Mouse (Mus musculus): ENCODE measurements at regions not wholly inside any gene's neighbourhood (a gene's known extent, or its start where the extent isn't known, plus 50 kb on each side); places are given as distances from the start of the nearest gene placed in this dataset.

DNA sequence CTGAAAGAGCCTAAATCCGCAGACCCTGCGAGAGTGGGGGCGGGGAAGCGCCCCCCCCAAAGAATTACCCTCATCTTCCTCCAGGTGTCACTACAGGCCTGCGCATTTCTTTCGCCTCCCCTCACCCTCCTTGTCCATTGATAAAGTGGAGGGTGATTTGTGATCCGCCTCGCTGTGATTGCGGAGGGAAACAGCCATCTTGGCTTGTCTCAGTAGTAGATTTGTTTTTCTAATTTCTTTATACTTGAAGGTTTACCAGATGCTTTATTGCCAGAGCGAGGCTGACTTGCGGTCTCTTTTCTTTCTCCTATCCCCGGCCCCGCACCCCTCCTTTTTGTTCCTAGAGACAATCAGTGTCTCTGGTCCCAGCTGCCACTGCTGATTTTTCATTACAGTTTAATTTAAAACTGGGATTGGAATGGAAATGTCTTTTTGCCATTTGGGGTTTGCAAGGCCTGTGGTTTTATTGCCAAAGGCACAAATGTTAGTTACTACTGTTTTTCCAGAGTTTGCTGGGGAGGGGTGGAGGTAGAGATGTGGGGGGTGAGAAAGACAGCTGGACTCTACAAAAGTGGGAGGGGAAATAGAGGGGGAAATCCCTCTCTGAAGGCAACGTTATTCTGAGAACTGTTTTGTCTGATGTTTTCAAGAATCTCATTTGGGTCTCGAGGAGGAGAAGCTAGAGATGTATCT lies 161.7 kb downstream of the Icos start:
- peaks cover 37% of the 10 kb centered on the region for H3K27me3 ChIP-seq (ENCODE audit: low read depth, poor library complexity, severe bottlenecking)
- peak overlapping the region; percentile 81 for H3K27ac ChIP-seq (replicated peaks)
- H3K9me3 ChIP-seq (replicated peaks): no peaks in the 10 kb centered on the region
- DNase-seq (ENCODE audit: low spot score): peak; percentile 75
- peaks cover 74% of the 10 kb centered on the region for H3K4me1 ChIP-seq
- peak overlapping the region; percentile 44 for H3K4me3 ChIP-seq
- WGBS: 7% methylated on average over 15 of the region's 15 CpGs
- H3K36me3 ChIP-seq: no peaks in the 10 kb centered on the region

DNA sequence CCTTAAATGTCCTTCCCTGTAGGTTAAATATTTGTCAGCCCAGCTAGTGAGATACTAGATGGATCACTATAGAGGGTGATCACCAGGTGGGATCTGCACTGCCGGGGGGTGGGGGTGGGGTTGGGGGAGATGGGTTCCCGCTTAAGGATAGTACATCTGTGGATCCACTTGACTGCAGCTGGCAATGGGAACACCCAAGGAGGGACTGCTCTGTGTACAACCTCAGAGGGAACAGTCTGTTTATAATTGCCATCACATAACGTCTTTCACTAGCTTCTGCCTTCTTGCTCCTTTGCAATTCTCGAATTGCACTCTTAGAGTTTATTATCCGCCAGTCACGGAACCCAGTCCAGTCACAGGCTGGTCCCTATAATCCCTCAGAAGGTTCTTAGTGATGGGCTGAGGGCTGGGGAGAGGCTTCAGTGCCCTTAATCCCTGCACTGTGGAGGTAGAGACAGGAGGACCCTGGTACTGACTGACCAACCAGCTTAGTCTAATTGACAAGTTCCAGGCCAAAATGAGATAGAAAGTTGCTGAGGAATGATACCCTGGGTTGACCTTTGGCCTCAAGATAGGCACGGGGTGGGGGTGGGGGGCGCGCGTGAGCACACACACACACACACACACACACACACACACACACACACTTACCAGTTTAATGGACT lies 162.4 kb downstream of the Icos start:
- Histone ChIP-seq H3K27ac (replicated peaks) (peak overlapping the region; percentile 81), H3K4me1 (peaks cover 77% of the 10 kb centered on the region), H3K36me3 (no peaks in the 10 kb centered on the region), H3K27me3 (ENCODE audit: low read depth, poor library complexity, severe bottlenecking) (peaks cover 30% of the 10 kb centered on the region), H3K9me3 (replicated peaks) (no peaks in the 10 kb centered on the region), H3K4me3 (peak overlapping the region; percentile 44; the same call in 1 of the 2 replicates)
- 27% methylated on average over 10 of the region's 10 CpGs for WGBS
- peak; percentile 24 for DNase-seq (ENCODE audit: low spot score)

DNA sequence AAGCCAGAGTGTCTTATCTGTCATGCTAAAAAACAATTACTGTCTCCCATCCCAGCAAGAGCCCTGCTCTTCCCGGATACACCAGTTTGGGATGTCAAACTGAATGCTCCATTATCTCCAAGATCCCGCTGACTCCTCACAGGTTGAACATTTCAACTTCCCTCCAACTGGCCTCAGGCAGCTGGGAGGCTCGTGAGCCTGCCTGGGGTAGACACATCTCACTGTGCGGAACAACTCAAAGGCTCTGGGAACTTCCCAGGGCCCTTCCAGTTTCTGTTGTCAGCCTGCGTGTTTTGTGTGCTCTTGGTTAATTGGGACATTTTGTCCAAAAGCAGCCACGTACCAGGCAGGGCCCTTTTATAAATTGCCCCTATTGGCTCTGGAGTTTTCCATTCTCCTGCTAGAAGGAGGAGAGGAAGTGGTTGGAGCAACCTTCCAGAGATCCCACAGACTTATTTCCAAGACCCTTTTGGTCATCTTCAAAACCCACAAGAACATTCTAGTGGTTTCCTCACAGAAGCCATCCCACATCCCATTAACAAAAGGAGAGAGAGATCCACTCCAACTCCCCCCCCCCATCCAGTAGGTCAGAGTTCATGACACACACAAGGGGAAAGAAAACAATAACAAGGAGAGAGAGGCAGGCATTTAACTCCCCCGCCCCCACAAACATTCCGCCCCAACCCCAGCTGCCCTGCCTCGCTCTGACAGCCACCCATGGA lies 163.3 kb downstream of the Icos start:
- H3K27ac ChIP-seq (replicated peaks): peak overlapping the region; percentile 63
- DNase-seq (ENCODE audit: low spot score): peak; percentile 28
- H3K27me3 ChIP-seq (ENCODE audit: low read depth, poor library complexity, severe bottlenecking): peaks cover 27% of the 10 kb centered on the region
- no peaks in the 10 kb centered on the region for H3K36me3 ChIP-seq
- peaks cover 79% of the 10 kb centered on the region for H3K4me1 ChIP-seq
- H3K9me3 ChIP-seq (replicated peaks): no peaks in the 10 kb centered on the region
- no peak overlapping the region for H3K4me3 ChIP-seq
- WGBS: 21% methylated on average over 9 of the region's 9 CpGs

GRCm38 (mm10) chr1:61141592-61141930 lies 163.8 kb downstream of the Icos start:
- no peaks in the 10 kb centered on the region for H3K36me3 ChIP-seq
- DNase-seq (ENCODE audit: low spot score): no peak
- WGBS: 30% methylated on average over 2 of the region's 2 CpGs
- no peak overlapping the region for H3K4me3 ChIP-seq
- peaks cover 27% of the 10 kb centered on the region for H3K27me3 ChIP-seq (ENCODE audit: low read depth, poor library complexity, severe bottlenecking)
- H3K27ac ChIP-seq (replicated peaks): peak overlapping the region; percentile 63
- no peaks in the 10 kb centered on the region for H3K9me3 ChIP-seq (replicated peaks)
- H3K4me1 ChIP-seq: peaks cover 76% of the 10 kb centered on the region

GRCm38 (mm10) chr1:61141952-61142351 lies 164.2 kb downstream of the Icos start:
- peak; percentile 29 for DNase-seq (ENCODE audit: low spot score)
- Histone ChIP-seq H3K4me1 (peaks cover 76% of the 10 kb centered on the region), H3K36me3 (no peaks in the 10 kb centered on the region), H3K9me3 (replicated peaks) (no peaks in the 10 kb centered on the region), H3K4me3 (no peak overlapping the region), H3K27me3 (ENCODE audit: low read depth, poor library complexity, severe bottlenecking) (peaks cover 24% of the 10 kb centered on the region), H3K27ac (replicated peaks) (peak overlapping the region; percentile 63)
- WGBS: 40% methylated on average over 9 of the region's 9 CpGs

GRCm38 (mm10) chr1:61143030-61143753 lies 165.5 kb downstream of the Icos start:
- 30% methylated on average over 14 of the region's 14 CpGs for WGBS
- Histone ChIP-seq H3K4me3 (no peak overlapping the region), H3K4me1 (peaks cover 72% of the 10 kb centered on the region), H3K27ac (replicated peaks) (peak overlapping the region; percentile 55), H3K9me3 (replicated peaks) (no peaks in the 10 kb centered on the region), H3K36me3 (no peaks in the 10 kb centered on the region), H3K27me3 (ENCODE audit: low read depth, poor library complexity, severe bottlenecking) (peaks cover 18% of the 10 kb centered on the region)
- peak; percentile 23 for DNase-seq (ENCODE audit: low spot score)

DNA sequence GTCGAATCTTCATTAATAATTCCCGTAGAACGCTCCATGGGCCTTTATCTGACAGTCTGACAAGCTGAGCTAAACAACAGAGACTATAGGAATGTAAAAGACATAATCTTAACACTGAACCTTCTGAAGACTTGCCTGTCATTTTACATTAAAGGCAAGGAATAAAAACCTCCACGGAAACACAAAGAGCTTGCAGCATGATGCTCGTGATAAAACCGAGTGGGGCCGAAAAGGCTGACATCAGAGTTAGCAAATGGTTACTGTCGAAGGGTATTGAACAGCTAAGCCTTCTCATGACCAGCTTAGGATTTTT lies 166.0 kb downstream of the Icos start:
- 59% methylated on average over 8 of the region's 8 CpGs for WGBS
- Histone ChIP-seq H3K36me3 (no peaks in the 10 kb centered on the region), H3K27me3 (ENCODE audit: low read depth, poor library complexity, severe bottlenecking) (peaks cover 17% of the 10 kb centered on the region), H3K9me3 (replicated peaks) (no peaks in the 10 kb centered on the region), H3K4me3 (no peak overlapping the region), H3K27ac (replicated peaks) (no peak overlapping the region; the same call in 1 of the 2 replicates), H3K4me1 (peaks cover 70% of the 10 kb centered on the region)
- no peak for DNase-seq (ENCODE audit: low spot score)

DNA sequence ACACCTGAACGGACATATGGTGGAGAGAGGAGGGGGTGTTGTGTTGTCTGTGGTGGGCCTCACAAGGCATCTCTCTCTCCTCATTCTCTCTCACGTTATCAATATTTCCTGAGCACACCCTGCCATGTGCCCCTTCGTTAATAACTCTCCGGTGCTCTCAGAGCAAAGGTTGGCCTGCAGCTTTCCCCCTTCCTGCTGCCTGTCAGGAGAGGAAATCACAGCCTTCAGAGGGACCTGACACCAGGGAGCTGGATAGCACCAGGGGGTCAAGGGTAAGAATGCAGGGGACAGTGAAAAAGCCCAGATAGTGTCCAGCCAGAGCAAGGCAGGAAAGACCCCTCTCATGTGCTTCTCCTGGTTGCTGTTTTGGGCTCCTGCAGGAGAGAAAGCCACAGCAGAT lies 167.3 kb downstream of the Icos start:
- DNase-seq (ENCODE audit: low spot score): no peak
- peaks cover 59% of the 10 kb centered on the region for H3K4me1 ChIP-seq
- peaks cover 17% of the 10 kb centered on the region for H3K27me3 ChIP-seq (ENCODE audit: low read depth, poor library complexity, severe bottlenecking)
- H3K4me3 ChIP-seq: no peak overlapping the region
- H3K36me3 ChIP-seq: no peaks in the 10 kb centered on the region
- no peaks in the 10 kb centered on the region for H3K9me3 ChIP-seq (replicated peaks)
- H3K27ac ChIP-seq (replicated peaks): 0 out of 2 replicates have a peak overlapping the region, but pooled peaks have one; percentile 38
- 54% methylated on average over 4 of the region's 4 CpGs for WGBS

- H3K36me3 ChIP-seq: no peaks in the 10 kb centered on the region
- H3K9me3 ChIP-seq (replicated peaks): no peaks in the 10 kb centered on the region
- 63% methylated on average over 7 of the region's 7 CpGs for WGBS
- peaks cover 54% of the 10 kb centered on the region for H3K4me1 ChIP-seq
- no peak for DNase-seq (ENCODE audit: low spot score)
- peaks cover 17% of the 10 kb centered on the region for H3K27me3 ChIP-seq (ENCODE audit: low read depth, poor library complexity, severe bottlenecking)
- H3K27ac ChIP-seq (replicated peaks): 0 out of 2 replicates have a peak overlapping the region, but pooled peaks have one; percentile 17
- no peak overlapping the region for H3K4me3 ChIP-seq
Observed at GRCm38 (mm10) chr1:61145572-61145971, 167.8 kb downstream of the Icos start.

- no peaks in the 10 kb centered on the region for H3K9me3 ChIP-seq (replicated peaks)
- 71% methylated on average over 3 of the region's 3 CpGs for WGBS
- H3K36me3 ChIP-seq: no peaks in the 10 kb centered on the region
- H3K27me3 ChIP-seq (ENCODE audit: low read depth, poor library complexity, severe bottlenecking): peaks cover 17% of the 10 kb centered on the region
- DNase-seq (ENCODE audit: low spot score): no peak
- no peak overlapping the region for H3K4me3 ChIP-seq
- H3K27ac ChIP-seq (replicated peaks): no peak overlapping the region
- H3K4me1 ChIP-seq: peaks cover 47% of the 10 kb centered on the region
Observed at GRCm38 (mm10) chr1:61146222-61146723, 168.5 kb downstream of the Icos start.

DNA sequence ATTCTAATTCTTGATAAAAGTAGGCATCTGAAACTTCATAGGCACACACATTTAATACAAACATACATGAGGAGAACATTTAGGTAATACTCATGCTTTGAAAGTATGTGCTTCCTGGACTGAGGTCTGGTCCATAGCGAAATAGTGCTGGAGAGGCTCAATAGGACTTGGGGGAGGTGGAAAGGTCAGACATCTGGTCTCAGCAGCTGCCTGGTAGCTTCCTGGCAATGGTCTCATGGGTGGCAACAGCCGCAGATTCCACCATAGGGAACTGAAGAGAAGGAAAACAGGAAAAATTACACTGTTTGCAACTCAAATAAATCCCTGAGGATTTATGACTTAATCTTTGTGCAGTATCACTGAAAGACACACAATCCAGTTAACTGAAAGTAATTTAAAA lies 174.0 kb downstream of the Icos start:
- Histone ChIP-seq H3K27ac (replicated peaks) (no peak overlapping the region), H3K36me3 (no peaks in the 10 kb centered on the region), H3K4me1 (peaks cover 3% of the 10 kb centered on the region; the same call in 1 of the 2 replicates), H3K4me3 (no peak overlapping the region), H3K27me3 (ENCODE audit: low read depth, poor library complexity, severe bottlenecking) (no peaks in the 10 kb centered on the region), H3K9me3 (replicated peaks) (no peaks in the 10 kb centered on the region)
- 75% methylated on average over 2 of the region's 2 CpGs for WGBS
- DNase-seq (ENCODE audit: low spot score): peak; percentile 12

- Histone ChIP-seq H3K4me3 (no peak overlapping the region), H3K4me1 (peaks cover 3% of the 10 kb centered on the region; the same call in 1 of the 2 replicates), H3K27ac (replicated peaks) (no peak overlapping the region), H3K36me3 (no peaks in the 10 kb centered on the region), H3K27me3 (ENCODE audit: low read depth, poor library complexity, severe bottlenecking) (no peaks in the 10 kb centered on the region), H3K9me3 (replicated peaks) (no peaks in the 10 kb centered on the region)
- DNase-seq (ENCODE audit: low spot score): no peak
- WGBS: 86% methylated on average over 5 of the region's 5 CpGs
Observed at GRCm38 (mm10) chr1:61152157-61152556, 174.4 kb downstream of the Icos start.
